Mouse (Mus musculus) testis, postnatal 10 days (tissue): Measurements from ENCODE around the gene Shld2.

Source experiments
- DNase-seq: peaks from one replicate; pipeline ENCODE4 v3.0.0; 2021; ENCODE audit warnings: low spot score

Shld2 gene

DNA sequence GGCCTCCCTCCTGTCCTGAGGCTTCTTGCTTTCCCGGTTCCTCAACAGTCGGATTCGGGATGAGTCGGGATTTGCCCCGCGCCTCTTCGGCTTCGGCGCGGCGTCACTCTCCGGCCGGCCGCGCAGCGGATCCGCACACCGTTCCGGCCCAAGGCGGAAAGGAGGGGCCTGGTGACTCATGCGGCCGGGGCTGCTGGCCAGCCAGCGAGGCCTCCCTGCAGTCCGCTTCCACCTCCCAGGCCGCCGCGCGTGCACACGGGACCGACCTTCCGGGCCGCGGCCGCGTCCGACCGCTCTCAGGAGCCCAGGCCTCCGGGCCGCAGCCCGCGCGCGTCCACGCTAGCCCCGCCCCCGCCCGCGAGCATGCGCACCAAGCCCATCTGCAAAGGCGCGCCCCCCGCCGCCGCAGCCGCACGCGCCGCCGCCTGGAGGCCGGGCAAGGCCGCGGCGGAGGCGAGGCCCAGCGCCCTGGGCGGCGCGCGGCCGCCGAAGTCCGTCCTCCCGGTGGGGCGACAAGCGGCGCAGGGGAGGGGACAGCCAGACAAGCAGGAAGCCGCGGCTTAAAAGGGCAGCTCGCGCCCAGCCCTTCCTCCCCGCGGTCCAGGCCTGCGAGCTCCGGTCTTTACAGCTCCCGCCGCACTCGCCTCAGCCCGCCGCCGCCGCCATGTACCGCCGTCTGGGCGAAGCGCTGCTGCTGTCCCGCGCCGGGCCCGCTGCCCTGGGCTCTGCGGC, at the start of gene Shld2, which contains the start of gene Glud1:
Shld2 (minus strand) TSS at position 260 of the 732 bp plus-strand sequence.
Glud1 (plus strand) TSS at position 494 of the 732 bp plus-strand sequence.
- peak; percentile 98 for DNase-seq

GRCm38 (mm10) chr14:34359676-34360244, 49.5 kb upstream of the Shld2 start:
- DNase-seq, result no peak

GRCm38 (mm10) chr14:34357671-34358455, 47.6 kb upstream of the Shld2 start:
- no peak for DNase-seq

GRCm38 (mm10) chr14:34355301-34355700, 45.0 kb upstream of the Shld2 start, which contains the start of gene Fam25c:
Gene Fam25c, minus strand, starts transcription at chr14:34355433.
- DNase-seq, result no peak

- no peak for DNase-seq
Measured at GRCm38 (mm10) chr14:34354456-34354855, 44.2 kb upstream of the Shld2 start.

DNA sequence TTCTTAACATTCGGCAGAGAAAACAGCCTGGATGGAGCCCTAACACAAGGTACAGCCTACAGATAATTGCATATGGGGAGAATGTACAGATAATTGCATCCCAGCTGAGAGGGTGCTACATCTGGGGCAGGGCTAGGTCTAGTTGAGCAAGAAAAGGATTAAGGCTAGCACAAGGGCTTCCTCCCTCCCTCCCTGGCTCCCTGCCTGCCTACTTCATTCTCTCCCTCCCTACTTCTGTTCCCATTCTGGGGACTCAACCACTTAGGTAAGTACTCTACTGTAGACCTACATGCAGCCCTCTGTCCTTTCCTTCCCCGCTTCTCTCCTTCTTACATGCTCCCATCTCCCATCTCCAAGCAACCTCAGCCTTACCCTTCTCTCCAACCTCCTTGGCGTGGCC, 43.0 kb upstream of the Shld2 start:
- no peak for DNase-seq

- DNase-seq, result no peak
Measured at GRCm38 (mm10) chr14:34352523-34352922, 42.2 kb upstream of the Shld2 start.

DNA sequence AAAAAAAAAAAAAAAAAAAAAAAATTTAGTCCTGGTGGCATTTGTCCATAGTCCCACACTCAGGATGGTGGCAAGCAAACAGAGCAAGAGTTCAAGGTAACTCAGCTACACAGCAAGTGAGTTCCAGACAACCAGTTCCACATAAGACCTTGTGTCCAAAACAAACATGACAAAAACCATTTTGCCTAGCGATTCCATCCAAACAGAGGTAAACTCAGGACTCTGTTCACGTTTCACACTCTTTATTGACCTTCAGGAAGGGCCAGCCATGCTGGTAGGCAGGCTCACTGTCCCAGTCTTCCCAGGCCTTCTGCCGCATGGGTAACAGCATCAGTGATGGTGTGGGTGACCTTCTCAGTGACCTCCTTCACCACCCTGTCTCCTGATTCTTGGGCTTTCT, 41.4 kb upstream of the Shld2 start:
- DNase-seq, result no peak

GRCm38 (mm10) chr14:34349007-34349406, 38.7 kb upstream of the Shld2 start:
- DNase-seq, result no peak

GRCm38 (mm10) chr14:34348301-34348700, 38.0 kb upstream of the Shld2 start:
- DNase-seq, result no peak

- peak; percentile 31 for DNase-seq
Measured at GRCm38 (mm10) chr14:34347084-34347483, 36.8 kb upstream of the Shld2 start.

DNA sequence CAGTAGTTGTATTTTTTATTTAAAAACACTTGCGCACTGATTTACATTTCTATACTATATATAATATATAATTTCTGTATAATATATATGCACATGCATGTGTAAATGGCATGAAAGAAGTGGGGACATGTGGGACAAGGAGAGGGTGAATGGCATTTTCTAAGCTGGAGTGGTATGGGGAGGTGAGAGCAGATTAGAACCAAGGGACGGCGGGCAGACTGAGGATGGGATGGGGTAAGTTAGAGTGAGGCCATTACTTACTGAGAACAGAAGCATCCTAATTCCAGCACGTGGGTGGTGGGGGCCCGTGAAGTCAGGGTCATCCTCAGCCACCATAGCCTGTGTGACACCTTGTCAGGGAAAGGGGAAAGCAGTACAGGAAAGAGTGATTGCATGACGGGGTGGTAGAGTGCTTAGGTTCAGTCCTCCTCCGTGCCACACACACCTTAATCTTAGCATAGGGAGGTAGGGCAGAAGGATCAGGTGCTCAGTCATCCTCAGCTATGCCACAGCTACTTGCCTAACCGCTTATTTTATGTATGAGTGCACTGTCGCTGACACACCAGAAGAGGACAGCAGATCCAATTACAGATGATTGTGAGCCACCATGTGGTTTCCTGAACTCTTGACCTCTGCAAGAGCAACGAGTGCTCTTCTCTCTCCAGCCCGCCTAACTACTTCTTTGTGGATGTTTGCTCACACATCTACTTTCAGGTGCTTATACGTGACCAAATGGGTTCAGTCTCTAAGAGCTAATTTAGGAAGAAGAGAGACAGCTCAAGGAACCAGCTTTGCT, 35.7 kb upstream of the Shld2 start:
- peak; percentile 31 for DNase-seq

- peak; percentile 13 for DNase-seq
Measured at GRCm38 (mm10) chr14:34344361-34344760, 34.1 kb upstream of the Shld2 start.

DNA sequence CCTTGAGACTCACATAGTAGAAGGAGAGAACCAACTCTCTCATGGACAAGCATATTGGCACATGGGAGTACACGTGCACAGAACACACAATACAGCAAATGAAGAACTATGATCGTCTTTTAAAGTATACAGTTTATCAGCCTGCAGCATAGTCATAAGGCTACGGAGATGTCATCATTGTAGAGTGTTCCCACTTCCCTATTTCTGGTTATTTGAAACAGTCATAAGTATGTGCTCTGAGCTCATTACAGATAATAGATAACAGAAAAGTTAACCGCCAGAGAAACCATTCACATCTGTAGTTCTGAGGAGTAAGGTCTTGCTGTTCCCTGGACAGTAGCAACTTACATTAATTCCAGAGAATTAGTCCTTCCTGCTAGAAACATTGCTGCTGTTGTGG, 32.8 kb upstream of the Shld2 start:
- no peak for DNase-seq

- no peak for DNase-seq
Measured at GRCm38 (mm10) chr14:34341993-34342392, 31.7 kb upstream of the Shld2 start.

GRCm38 (mm10) chr14:34339446-34339845, 29.2 kb upstream of the Shld2 start:
- DNase-seq, result no peak

DNA sequence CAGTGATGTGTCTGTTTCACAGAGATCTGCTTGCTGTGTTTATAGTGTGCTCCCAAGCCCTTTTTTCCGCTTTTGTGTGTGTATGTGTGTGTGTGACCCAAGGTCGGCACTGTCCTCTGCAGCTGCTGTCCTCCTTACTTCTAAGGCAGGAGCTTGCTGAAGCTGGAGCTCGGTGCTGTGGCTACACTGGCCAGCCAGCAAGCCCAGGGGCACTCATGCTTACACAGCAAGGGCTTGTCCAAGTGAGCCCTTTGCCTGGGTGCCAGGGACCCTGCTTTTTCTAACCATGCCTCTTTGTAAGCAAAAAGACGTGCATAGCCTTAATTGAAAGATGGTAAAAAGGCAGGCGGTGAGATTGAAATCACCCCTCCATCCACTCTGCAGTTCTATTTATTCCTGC, 22.2 kb upstream of the Shld2 start:
- no peak for DNase-seq

DNA sequence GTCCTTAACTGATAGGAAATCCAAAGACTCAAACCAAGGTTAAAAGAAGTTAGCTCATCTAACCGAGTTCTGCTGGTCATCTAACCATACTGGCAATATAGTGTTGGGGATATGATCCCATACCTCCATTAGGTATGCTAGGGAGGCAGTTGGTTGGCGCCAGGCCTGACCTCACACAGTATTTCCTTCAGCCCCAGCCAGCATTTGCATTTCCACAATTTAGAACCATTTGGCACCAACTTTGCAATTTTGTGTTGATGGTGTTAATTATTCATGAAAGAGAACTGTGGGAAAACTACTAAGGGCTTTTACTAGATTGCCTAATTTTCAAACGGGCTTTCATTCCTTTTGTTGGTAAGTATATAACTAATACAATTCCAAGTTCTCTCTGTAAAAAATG, 21.6 kb upstream of the Shld2 start:
- no peak for DNase-seq

- no peak for DNase-seq
Measured at GRCm38 (mm10) chr14:34330657-34331158, 20.4 kb upstream of the Shld2 start.

- DNase-seq, result no peak
Measured at GRCm38 (mm10) chr14:34327618-34328017, 17.3 kb upstream of the Shld2 start.

- no peak for DNase-seq
Measured at GRCm38 (mm10) chr14:34326606-34327005, 16.3 kb upstream of the Shld2 start.

GRCm38 (mm10) chr14:34323576-34324085, 13.3 kb upstream of the Shld2 start:
- DNase-seq, result no peak
